Mouse (Mus musculus): ENCODE measurements around the gene Tor4a. TPM values are rescaled to one million over a fixed set of nuclear protein-coding genes. Genes with fewer than 3 reads are reported as not detected.
A peak's percentile ranks its signal among the peaks of the same experiment; 100 is the strongest.

The Tor4a gene
- polyA plus RNA-seq, 1 experiment from 2014 or later, result 2.2 TPM

- Histone ChIP-seq H3K27ac (replicated peaks) (no peak within 1 kb of the TSS), H3K4me3 (no peak within 1 kb of the TSS), H3K27me3 (replicated peaks; ENCODE audit: low read depth, poor library complexity, severe bottlenecking) (peaks cover 35% of the 10 kb centered on the region), H3K9me3 (no peaks in the 10 kb centered on the region), H3K36me3 (replicated peaks) (no peaks in the 10 kb centered on the region), H3K4me1 (peaks cover 6% of the 10 kb centered on the region)
- 86% methylated on average over 3 of the region's 3 CpGs for WGBS
- DNase-seq (ENCODE audit: low spot score), result no peak
Measured at GRCm38 (mm10) chr2:25234050-25234449, 37.4 kb upstream of the Tor4a start, which contains the start of gene Slc34a3. Gene Slc34a3 (minus strand): TSS chr2:25234364.

- no peaks in the 10 kb centered on the region for H3K36me3 ChIP-seq (replicated peaks)
- WGBS, result 84% methylated on average over 4 of the region's 4 CpGs
- no peak overlapping the region for H3K4me3 ChIP-seq
- DNase-seq (ENCODE audit: low spot score), result no peak
- H3K4me1 ChIP-seq, result peaks cover 13% of the 10 kb centered on the region
- H3K27me3 ChIP-seq (replicated peaks; ENCODE audit: low read depth, poor library complexity, severe bottlenecking), result peaks cover 31% of the 10 kb centered on the region
- H3K9me3 ChIP-seq, result no peaks in the 10 kb centered on the region
- H3K27ac ChIP-seq (replicated peaks), result no peak overlapping the region
Measured at GRCm38 (mm10) chr2:25233421-25233820, 36.7 kb upstream of the Tor4a start.

GRCm38 (mm10) chr2:25231038-25231437 lies 34.4 kb upstream of the Tor4a start:
- Histone ChIP-seq H3K4me1 (peaks cover 12% of the 10 kb centered on the region), H3K27me3 (replicated peaks; ENCODE audit: low read depth, poor library complexity, severe bottlenecking) (peaks cover 31% of the 10 kb centered on the region), H3K27ac (replicated peaks) (no peak overlapping the region), H3K9me3 (no peaks in the 10 kb centered on the region), H3K4me3 (no peak overlapping the region), H3K36me3 (replicated peaks) (no peaks in the 10 kb centered on the region)
- WGBS, result 53% methylated on average over 12 of the region's 12 CpGs
- DNase-seq (ENCODE audit: low spot score), result no peak

GRCm38 (mm10) chr2:25230581-25230980 lies 33.9 kb upstream of the Tor4a start:
- WGBS, result 89% methylated on average over 7 of the region's 7 CpGs
- H3K4me1 ChIP-seq, result peaks cover 17% of the 10 kb centered on the region
- peaks cover 31% of the 10 kb centered on the region for H3K27me3 ChIP-seq (replicated peaks; ENCODE audit: low read depth, poor library complexity, severe bottlenecking)
- H3K27ac ChIP-seq (replicated peaks), result no peak overlapping the region
- DNase-seq (ENCODE audit: low spot score), result no peak
- no peaks in the 10 kb centered on the region for H3K9me3 ChIP-seq
- no peak overlapping the region for H3K4me3 ChIP-seq
- H3K36me3 ChIP-seq (replicated peaks), result no peaks in the 10 kb centered on the region

- no peak overlapping the region for H3K27ac ChIP-seq (replicated peaks)
- H3K36me3 ChIP-seq (replicated peaks), result no peaks in the 10 kb centered on the region
- H3K9me3 ChIP-seq, result no peaks in the 10 kb centered on the region
- peaks cover 28% of the 10 kb centered on the region for H3K27me3 ChIP-seq (replicated peaks; ENCODE audit: low read depth, poor library complexity, severe bottlenecking)
- H3K4me3 ChIP-seq, result no peak overlapping the region
- no peak for DNase-seq (ENCODE audit: low spot score)
- 78% methylated on average over 5 of the region's 5 CpGs for WGBS
- H3K4me1 ChIP-seq, result peaks cover 21% of the 10 kb centered on the region
Measured at GRCm38 (mm10) chr2:25229582-25229981, 32.9 kb upstream of the Tor4a start.

GRCm38 (mm10) chr2:25228995-25229530 lies 32.4 kb upstream of the Tor4a start:
- no peak for DNase-seq (ENCODE audit: low spot score)
- H3K36me3 ChIP-seq (replicated peaks), result no peaks in the 10 kb centered on the region
- H3K9me3 ChIP-seq, result no peaks in the 10 kb centered on the region
- H3K4me1 ChIP-seq, result peaks cover 21% of the 10 kb centered on the region
- H3K27me3 ChIP-seq (replicated peaks; ENCODE audit: low read depth, poor library complexity, severe bottlenecking), result peaks cover 25% of the 10 kb centered on the region
- H3K27ac ChIP-seq (replicated peaks), result peak overlapping the region; percentile 77
- H3K4me3 ChIP-seq, result peak overlapping the region; percentile 45
- 69% methylated on average over 6 of the region's 6 CpGs for WGBS

GRCm38 (mm10) chr2:25228431-25228889 lies 31.8 kb upstream of the Tor4a start:
- H3K4me1 ChIP-seq, result peaks cover 25% of the 10 kb centered on the region
- H3K9me3 ChIP-seq, result no peaks in the 10 kb centered on the region
- H3K27ac ChIP-seq (replicated peaks), result peak overlapping the region; percentile 77
- peak overlapping the region; percentile 45 for H3K4me3 ChIP-seq
- whole genome bisulfite sequencing, result under 1% methylated on average over 7 of the region's 7 CpGs
- peaks cover 25% of the 10 kb centered on the region for H3K27me3 ChIP-seq (replicated peaks; ENCODE audit: low read depth, poor library complexity, severe bottlenecking)
- peaks cover 3% of the 10 kb centered on the region for H3K36me3 ChIP-seq (replicated peaks)
- DNase-seq (ENCODE audit: low spot score), result peak; percentile 86

GRCm38 (mm10) chr2:25227406-25227805 lies 30.7 kb upstream of the Tor4a start:
- H3K27ac ChIP-seq (replicated peaks), result no peak overlapping the region

GRCm38 (mm10) chr2:25226864-25227263 lies 30.2 kb upstream of the Tor4a start:
- 76% methylated on average over 5 of the region's 5 CpGs for WGBS
- Histone ChIP-seq H3K4me3 (no peak overlapping the region), H3K36me3 (replicated peaks) (peaks cover 18% of the 10 kb centered on the region), H3K4me1 (peaks cover 29% of the 10 kb centered on the region), H3K9me3 (no peaks in the 10 kb centered on the region), H3K27ac (replicated peaks) (peak overlapping the region; percentile 7; the same call in 1 of the 2 replicates), H3K27me3 (replicated peaks; ENCODE audit: low read depth, poor library complexity, severe bottlenecking) (peaks cover 18% of the 10 kb centered on the region)
- no peak for DNase-seq (ENCODE audit: low spot score)

More at GRCm38 (mm10) chr2:25227406-25227805, 30.7 kb upstream of the Tor4a start:
- 93% methylated on average over 4 of the region's 4 CpGs for WGBS
- DNase-seq (ENCODE audit: low spot score), result no peak
- Histone ChIP-seq H3K27me3 (replicated peaks; ENCODE audit: low read depth, poor library complexity, severe bottlenecking) (peaks cover 24% of the 10 kb centered on the region), H3K4me3 (no peak overlapping the region), H3K4me1 (peaks cover 29% of the 10 kb centered on the region), H3K9me3 (no peaks in the 10 kb centered on the region), H3K36me3 (replicated peaks) (peaks cover 12% of the 10 kb centered on the region)

GRCm38 (mm10) chr2:25225811-25226379 lies 29.2 kb upstream of the Tor4a start:
- H3K9me3 ChIP-seq, result no peaks in the 10 kb centered on the region
- H3K4me3 ChIP-seq, result peak overlapping the region; percentile 84
- DNase-seq (ENCODE audit: low spot score), result no peak
- H3K27me3 ChIP-seq (replicated peaks; ENCODE audit: low read depth, poor library complexity, severe bottlenecking), result peaks cover 8% of the 10 kb centered on the region
- H3K4me1 ChIP-seq, result peaks cover 29% of the 10 kb centered on the region
- H3K27ac ChIP-seq (replicated peaks), result peak overlapping the region; percentile 91
- 75% methylated on average over 8 of the region's 8 CpGs for WGBS
- peaks cover 26% of the 10 kb centered on the region for H3K36me3 ChIP-seq (replicated peaks)

- peak overlapping the region; percentile 84 for H3K4me3 ChIP-seq
- peak overlapping the region; percentile 91 for H3K27ac ChIP-seq (replicated peaks)
- H3K27me3 ChIP-seq (replicated peaks; ENCODE audit: low read depth, poor library complexity, severe bottlenecking), result peaks cover under 1% of the 10 kb centered on the region; the same call in 1 of the 2 replicates
- peaks cover 29% of the 10 kb centered on the region for H3K4me1 ChIP-seq
- no peaks in the 10 kb centered on the region for H3K9me3 ChIP-seq
- H3K36me3 ChIP-seq (replicated peaks), result peaks cover 26% of the 10 kb centered on the region
- DNase-seq (ENCODE audit: low spot score), result peak; percentile 98
- WGBS, result 2% methylated on average over 41 of the region's 41 CpGs
Measured at GRCm38 (mm10) chr2:25224766-25225752, 28.4 kb upstream of the Tor4a start.

GRCm38 (mm10) chr2:25224492-25224765 lies 27.7 kb upstream of the Tor4a start, which contains the start of gene Tubb4b:
Gene Tubb4b (minus strand): TSS chr2:25224702.
- WGBS, result under 1% methylated on average over 17 of the region's 17 CpGs
- peak within 1 kb of the TSS; percentile 93 for H3K27ac ChIP-seq (replicated peaks)
- H3K27me3 ChIP-seq (replicated peaks; ENCODE audit: low read depth, poor library complexity, severe bottlenecking), result no peaks in the 10 kb centered on the region
- DNase-seq (ENCODE audit: low spot score), result no peak
- H3K4me1 ChIP-seq, result peaks cover 29% of the 10 kb centered on the region
- peak within 1 kb of the TSS; percentile 84 for H3K4me3 ChIP-seq
- H3K36me3 ChIP-seq (replicated peaks), result peaks cover 26% of the 10 kb centered on the region
- no peaks in the 10 kb centered on the region for H3K9me3 ChIP-seq

Measured in embryonic facial prominence, embryonic 10.5 days (tissue).